Mouse (Mus musculus) ES-E14 (cell line): Measurements from ENCODE around the gene Il12rb1. TPM values are rescaled to one million over a fixed set of nuclear protein-coding genes. Genes with fewer than 3 reads are reported as not detected.
A peak's percentile ranks its signal among the peaks of the same experiment; 100 is the strongest.

Experiments used
- DNase-seq: peaks from one replicate; pipeline ENCODE4 v3.0.0-alpha.2; 2013; ENCODE audit warnings: low read depth, low spot score
- H3K27ac ChIP-seq: 2 replicates; pipeline ENCODE4 v1.5.1; 2012; ENCODE audit warnings: low read depth, mild to moderate bottlenecking, low read length, moderate library complexity, mixed read lengths; ENCODE audit not compliant: poor library complexity, insufficient read depth, severe bottlenecking
- H3K36me3 ChIP-seq: 2 replicates; pipeline ENCODE4 v1.6.1; 2012; ENCODE audit warnings: mild to moderate bottlenecking, low read length, moderate library complexity, mixed read lengths; ENCODE audit not compliant: control insufficient read depth, poor library complexity, insufficient read depth, severe bottlenecking
- H3K4me1 ChIP-seq, 2 experiments: fragments of 150-350 bp in 1 of 2; sonication (generic) in 1 of 2; 2 replicates each; pipeline ENCODE4 v1.6.1; 2012; ENCODE audit warnings: low read length in 2 of 2, mild to moderate bottlenecking in 1 of 2, mixed read lengths in 1 of 2; ENCODE audit not compliant: control insufficient read depth in 2 of 2, insufficient read depth in 2 of 2, poor library complexity in 1 of 2
- H3K4me3 ChIP-seq, 2 experiments: fragments of 150-350 bp in 1 of 2; sonication (generic) in 1 of 2; 2 replicates each; pipeline ENCODE4 v1.5.1; 2012; ENCODE audit warnings: low read length in 2 of 2, low read depth in 1 of 2, mild to moderate bottlenecking in 1 of 2, mixed read lengths in 1 of 2; ENCODE audit not compliant: insufficient read depth in 1 of 2, poor library complexity in 1 of 2, severe bottlenecking in 1 of 2
- H3K9ac ChIP-seq: 2 replicates; pipeline ENCODE4 v1.6.1; 2012; ENCODE audit warnings: low read depth, mild to moderate bottlenecking, low read length, mixed read lengths; ENCODE audit not compliant: poor library complexity, insufficient read depth, severe bottlenecking
- H3K9me3 ChIP-seq: fragments of 150-350 bp; sonication (generic); 2 replicates; pipeline ENCODE4 v1.6.1; 2012; ENCODE audit warnings: low read depth, mild to moderate bottlenecking, low read length; ENCODE audit not compliant: control insufficient read depth, insufficient read depth
- CHD2 ChIP-seq: IDR thresholded peaks from 2 replicates; pipeline ENCODE4 v1.6.1; 2014; ENCODE audit warnings: mild to moderate bottlenecking, low read depth, low read length, inconsistent platforms
- HCFC1 ChIP-seq: IDR thresholded peaks from 2 replicates; pipeline ENCODE4 v1.6.1; 2012; ENCODE audit warnings: low read length, inconsistent platforms, borderline replicate concordance; ENCODE audit not compliant: insufficient read depth
- MAFK ChIP-seq: IDR thresholded peaks from 2 replicates; pipeline ENCODE4 v1.6.1; 2014; ENCODE audit warnings: mild to moderate bottlenecking, low read depth, low read length, inconsistent platforms; ENCODE audit not compliant: insufficient read depth
- ZC3H11A ChIP-seq: IDR thresholded peaks from 2 replicates; pipeline ENCODE4 v1.6.1; 2012; ENCODE audit warnings: low read depth, mild to moderate bottlenecking, inconsistent platforms, low read length, borderline replicate concordance
- ZNF384 ChIP-seq: IDR thresholded peaks from 2 replicates; pipeline ENCODE4 v1.6.1; 2012; ENCODE audit warnings: low read depth, low read length, inconsistent platforms
- in situ Hi-C, 2 experiments: fragments of 600-800 bp; cut with MboI; formaldehyde crosslinking; loops; one replicate each; pipeline ENCODE4 v1.15.1; 2025; ENCODE audit warnings: low sequenced_read_pairs in 2 of 2, inconsistent platforms in 1 of 2; ENCODE audit not compliant: unreplicated experiment in 2 of 2
- total RNA-seq: library from RNA; depleted of rRNA; stranded (reverse); fragments of 300-350 nt; gene quantifications from 2 replicates; pipeline ENCODE4 v1.2.3, GENCODE M21; 2012

The Il12rb1 gene
- total RNA-seq, 1 experiment: 1.2 TPM

- Histone ChIP-seq H3K9ac (no peak overlapping the region), H3K27ac (no peak overlapping the region), H3K36me3 (no peaks in the 10 kb centered on the region), H3K4me3 (no peak overlapping the region), H3K9me3 (no peaks in the 10 kb centered on the region), H3K4me1 (peaks cover 0 to 14% of the 10 kb centered on the region in 2 experiments; a peak in 1 of 4 replicates)
- in situ Hi-C loops: no loop called here
- no peak for TF ChIP-seq ZC3H11A
- no peak for TF ChIP-seq HCFC1
- no peak for TF ChIP-seq CHD2
- TF ChIP-seq MAFK: no peak
- no peak for TF ChIP-seq ZNF384
- DNase-seq: no peak
Measured at GRCm38 (mm10) chr8:70794215-70794614, 14.0 kb upstream of the Il12rb1 start.

DNA sequence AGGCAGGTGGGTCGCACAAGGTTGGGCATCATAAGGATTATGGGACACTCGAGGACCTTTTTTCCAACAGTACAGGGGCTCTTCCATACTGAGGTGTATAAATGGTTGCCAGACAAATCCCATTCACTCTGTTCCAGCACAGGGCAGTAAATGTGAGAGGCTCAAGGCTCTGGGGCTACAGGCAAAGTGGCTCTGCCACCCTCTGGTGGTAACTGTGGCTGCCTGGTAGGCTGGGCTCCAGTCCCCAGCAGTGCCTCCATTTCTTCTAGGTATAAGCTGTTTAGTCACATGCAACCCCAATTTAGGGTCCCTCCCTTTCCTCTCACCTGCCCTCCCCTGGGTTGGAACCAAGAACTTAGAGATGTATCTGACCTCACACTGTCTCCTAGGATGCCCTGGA, 12.9 kb upstream of the Il12rb1 start:
- H3K9me3 ChIP-seq: no peaks in the 10 kb centered on the region
- TF ChIP-seq CHD2 (no peak), HCFC1 (no peak), ZNF384 (no peak), MAFK (no peak), ZC3H11A (no peak)
- no peak overlapping the region for H3K27ac ChIP-seq
- no peak overlapping the region for H3K4me3 ChIP-seq
- H3K36me3 ChIP-seq: no peaks in the 10 kb centered on the region; the same call in 1 of the 2 replicates
- in situ Hi-C loops: no loop called here
- peaks cover 0 to 14% of the 10 kb centered on the region in 2 experiments; a peak in 1 of 4 replicates for H3K4me1 ChIP-seq
- H3K9ac ChIP-seq: no peak overlapping the region
- DNase-seq: no peak

DNA sequence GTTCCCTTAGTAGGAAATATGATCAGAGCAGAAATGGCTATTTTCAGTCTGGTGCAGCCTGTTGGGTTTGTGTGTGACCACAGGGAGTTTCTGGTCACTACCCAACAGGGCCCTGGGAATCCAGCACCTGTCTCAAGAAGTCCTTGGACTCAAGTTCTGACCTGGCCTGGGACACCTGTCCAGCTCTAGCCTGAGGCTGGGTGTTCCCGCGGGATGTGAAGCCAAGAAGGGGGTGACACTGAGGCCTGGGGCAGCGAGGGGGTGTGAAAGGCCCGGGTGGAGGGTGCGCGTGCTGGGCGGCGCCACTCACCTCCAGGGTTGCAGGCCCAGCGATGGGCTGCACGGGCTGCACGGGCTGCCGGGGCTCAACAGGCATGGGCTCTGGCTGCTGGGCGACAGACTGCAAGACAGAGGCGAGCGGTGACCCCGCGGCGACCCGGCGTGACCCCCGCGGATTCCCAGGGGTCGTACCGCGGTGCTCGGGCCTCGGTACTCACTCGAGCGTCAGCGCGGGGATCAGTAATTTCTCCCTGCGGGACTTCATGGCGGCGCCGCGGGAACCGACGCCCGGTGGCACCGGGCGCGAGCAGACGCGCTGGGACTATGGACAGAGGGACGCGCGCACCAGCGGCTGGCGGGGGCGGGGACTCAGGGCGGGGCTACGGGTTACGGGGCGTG, 11.7 kb upstream of the Il12rb1 start:
- no peak for TF ChIP-seq ZC3H11A
- TF ChIP-seq CHD2: no peak
- no peak for TF ChIP-seq HCFC1
- no peak for TF ChIP-seq ZNF384
- no peak for TF ChIP-seq MAFK
- Histone ChIP-seq H3K36me3 (no peaks in the 10 kb centered on the region; the same call in 1 of the 2 replicates), H3K9me3 (no peaks in the 10 kb centered on the region), H3K27ac (no peak overlapping the region), H3K4me3 (peak overlapping the region; percentile 76 to 97), H3K4me1 (peaks cover 0 to 11% of the 10 kb centered on the region in 2 experiments; a peak in 2 of 4 replicates), H3K9ac (peak overlapping the region; percentile 69)
- no peak for DNase-seq
- in situ Hi-C loops: no loop called here

GRCm38 (mm10) chr8:70797081-70798070, 10.9 kb upstream of the Il12rb1 start:
- peak overlapping the region; percentile 76 to 97 for H3K4me3 ChIP-seq
- DNase-seq: peak; percentile 99
- in situ Hi-C loops: no loop called here
- no peaks in the 10 kb centered on the region for H3K9me3 ChIP-seq
- no peak overlapping the region for H3K27ac ChIP-seq
- TF ChIP-seq MAFK: no peak
- TF ChIP-seq HCFC1: no peak
- H3K36me3 ChIP-seq: no peaks in the 10 kb centered on the region; the same call in 1 of the 2 replicates
- peaks cover 0 to 13% of the 10 kb centered on the region in 2 experiments; a peak in 2 of 4 replicates for H3K4me1 ChIP-seq
- peak overlapping the region; percentile 69 for H3K9ac ChIP-seq
